Mouse (Mus musculus) forebrain, embryonic 16.5 days (tissue): ENCODE measurements around the gene 4930579F01Rik. TPM values are rescaled to one million over a fixed set of nuclear protein-coding genes. Genes with fewer than 3 reads are reported as not detected.

ENCODE experiments used
- ATAC-seq: fragments of 200-750 bp; cut with Nextera tagmentation; 2 replicates; pipeline ENCODE4 v1.8.0; 2017; ENCODE audit warnings: mild to moderate bottlenecking, moderate library complexity
- H3K27ac ChIP-seq: fragments of 300-500 bp; sonication (generic); 2 replicates; pipeline ENCODE4 v1.5.1; 2014; ENCODE audit warnings: low read length, control low read depth
- H3K27me3 ChIP-seq: fragments of 300-500 bp; sonication (generic); replicated peaks from 2 replicates; pipeline ENCODE4 v1.6.1; 2014; ENCODE audit warnings: low read length; ENCODE audit not compliant: control insufficient read depth, insufficient read depth
- H3K36me3 ChIP-seq: fragments of 300-500 bp; sonication (generic); 2 replicates; pipeline ENCODE4 v1.6.1; 2014; ENCODE audit not compliant: control insufficient read depth, insufficient read depth
- H3K4me1 ChIP-seq: fragments of 300-500 bp; sonication (generic); replicated peaks from 2 replicates; pipeline ENCODE4 v1.6.1; 2014; ENCODE audit warnings: low read length; ENCODE audit not compliant: control insufficient read depth, insufficient read depth
- H3K4me2 ChIP-seq: fragments of 300-500 bp; sonication (generic); 2 replicates; pipeline ENCODE4 v1.6.1; 2014; ENCODE audit warnings: mild to moderate bottlenecking, low read length, control low read depth
- H3K4me3 ChIP-seq: fragments of 300-500 bp; sonication (generic); replicated peaks from 2 replicates; pipeline ENCODE4 v1.5.1; 2014; ENCODE audit warnings: mild to moderate bottlenecking, low read length, control low read depth
- H3K9ac ChIP-seq: fragments of 300-500 bp; sonication (generic); replicated peaks from 2 replicates; pipeline ENCODE4 v1.6.1; 2014; ENCODE audit warnings: low read depth, low read length, control low read depth
- H3K9me3 ChIP-seq: fragments of 300-500 bp; sonication (generic); 2 replicates; pipeline ENCODE4 v1.6.1; 2016; ENCODE audit warnings: low read length; ENCODE audit not compliant: control insufficient read depth
- WGBS: fragments of 180-500 bp; shearing (Covaris S2); extraction: QIAGEN DNeasy Blood & Tissue Kit; methylation state at CpG from one replicate; pipeline ENCODE4 v1.1.7; 2014; 5-methylcytosine and 5-hydroxymethylcytosine counted together
- polyA plus RNA-seq: library from polyadenylated mRNA; unstranded; fragments of >200 nt; fragmentation: Nextera tagmentation; extraction: Ambion mirVana; gene quantifications from 2 replicates; pipeline ENCODE4 v1.2.1, GENCODE M21; 2015

4930579F01Rik gene
- polyA plus RNA-seq, 1 experiment from 2014 or later = not detected

- H3K4me1 ChIP-seq = no peaks in the 10 kb centered on the region
- H3K36me3 ChIP-seq = no peaks in the 10 kb centered on the region
- H3K4me2 ChIP-seq = peak overlapping the region; percentile 58
- ATAC-seq = peak; percentile 99
- no peak overlapping the region for H3K27ac ChIP-seq
- H3K9me3 ChIP-seq = no peaks in the 10 kb centered on the region
- 24% methylated on average over 20 of the region's 20 CpGs for WGBS
- H3K27me3 ChIP-seq = no peaks in the 10 kb centered on the region
- H3K4me3 ChIP-seq = peak overlapping the region; percentile 37
- peak overlapping the region; percentile 67 for H3K9ac ChIP-seq
Observed at GRCm38 (mm10) chr3:138197973-138198721, 4.5 kb upstream of the 4930579F01Rik start.

GRCm38 (mm10) chr3:138197556-138197955 lies 3.9 kb upstream of the 4930579F01Rik start:
- Histone ChIP-seq H3K36me3 (no peaks in the 10 kb centered on the region), H3K4me3 (no peak overlapping the region), H3K9ac (no peak overlapping the region), H3K9me3 (no peaks in the 10 kb centered on the region), H3K27me3 (no peaks in the 10 kb centered on the region), H3K27ac (no peak overlapping the region), H3K4me2 (no peak overlapping the region), H3K4me1 (no peaks in the 10 kb centered on the region)
- WGBS = 61% methylated on average over 9 of the region's 9 CpGs
- no peak for ATAC-seq

GRCm38 (mm10) chr3:138197093-138197492 lies 3.5 kb upstream of the 4930579F01Rik start:
- Histone ChIP-seq H3K36me3 (no peaks in the 10 kb centered on the region), H3K4me3 (no peak overlapping the region), H3K4me2 (no peak overlapping the region), H3K27me3 (no peaks in the 10 kb centered on the region), H3K4me1 (no peaks in the 10 kb centered on the region), H3K27ac (no peak overlapping the region), H3K9ac (no peak overlapping the region), H3K9me3 (no peaks in the 10 kb centered on the region)
- ATAC-seq = no peak
- 80% methylated on average over 14 of the region's 14 CpGs for WGBS

GRCm38 (mm10) chr3:138192260-138192659 lies 1.4 kb downstream of the 4930579F01Rik start:
- Histone ChIP-seq H3K36me3 (no peaks in the 10 kb centered on the region), H3K4me1 (no peaks in the 10 kb centered on the region), H3K27ac (no peak overlapping the region), H3K4me3 (no peak overlapping the region), H3K9ac (no peak overlapping the region), H3K27me3 (no peaks in the 10 kb centered on the region), H3K9me3 (no peaks in the 10 kb centered on the region), H3K4me2 (no peak overlapping the region)
- 90% methylated on average over 7 of the region's 7 CpGs for WGBS
- no peak for ATAC-seq

GRCm38 (mm10) chr3:138185995-138186930 lies 7.4 kb downstream of the 4930579F01Rik start:
- Histone ChIP-seq H3K36me3 (no peaks in the 10 kb centered on the region), H3K4me3 (no peak overlapping the region), H3K27ac (no peak overlapping the region), H3K4me1 (no peaks in the 10 kb centered on the region), H3K9me3 (no peaks in the 10 kb centered on the region), H3K4me2 (no peak overlapping the region), H3K27me3 (no peaks in the 10 kb centered on the region), H3K9ac (no peak overlapping the region)
- WGBS = 93% methylated on average over 26 of the region's 26 CpGs
- ATAC-seq = no peak

- H3K9me3 ChIP-seq = no peaks in the 10 kb centered on the region
- WGBS = 57% methylated on average over 4 of the region's 4 CpGs
- no peak for ATAC-seq
- H3K27ac ChIP-seq = no peak overlapping the region
- H3K4me3 ChIP-seq = no peak overlapping the region
- H3K4me2 ChIP-seq = no peak overlapping the region
- no peaks in the 10 kb centered on the region for H3K36me3 ChIP-seq
- H3K4me1 ChIP-seq = no peaks in the 10 kb centered on the region
- H3K27me3 ChIP-seq = no peaks in the 10 kb centered on the region
- no peak overlapping the region for H3K9ac ChIP-seq
Observed at GRCm38 (mm10) chr3:138185290-138185689, 8.3 kb downstream of the 4930579F01Rik start.

GRCm38 (mm10) chr3:138183371-138183770 lies 10.3 kb downstream of the 4930579F01Rik start:
- no peaks in the 10 kb centered on the region for H3K9me3 ChIP-seq
- H3K27ac ChIP-seq = no peak overlapping the region
- no peak overlapping the region for H3K4me2 ChIP-seq
- no peak overlapping the region for H3K9ac ChIP-seq
- whole genome bisulfite sequencing = 89% methylated on average over 7 of the region's 7 CpGs
- no peak for ATAC-seq
- no peaks in the 10 kb centered on the region for H3K27me3 ChIP-seq
- no peaks in the 10 kb centered on the region for H3K36me3 ChIP-seq
- no peaks in the 10 kb centered on the region for H3K4me1 ChIP-seq
- no peak overlapping the region for H3K4me3 ChIP-seq

- H3K4me3 ChIP-seq = no peak overlapping the region
- H3K4me2 ChIP-seq = no peak overlapping the region
- no peak for ATAC-seq
- no peak overlapping the region for H3K9ac ChIP-seq
- H3K27ac ChIP-seq = no peak overlapping the region
- H3K4me1 ChIP-seq = no peaks in the 10 kb centered on the region
- H3K36me3 ChIP-seq = no peaks in the 10 kb centered on the region
- WGBS = 94% methylated on average over 2 of the region's 2 CpGs
- no peaks in the 10 kb centered on the region for H3K9me3 ChIP-seq
- H3K27me3 ChIP-seq = no peaks in the 10 kb centered on the region
Observed at GRCm38 (mm10) chr3:138182019-138182418, 11.6 kb downstream of the 4930579F01Rik start.

GRCm38 (mm10) chr3:138175551-138175950 lies 18.1 kb downstream of the 4930579F01Rik start:
- Histone ChIP-seq H3K27me3 (no peaks in the 10 kb centered on the region), H3K4me2 (no peak overlapping the region), H3K4me1 (no peaks in the 10 kb centered on the region), H3K27ac (no peak overlapping the region), H3K9ac (no peak overlapping the region), H3K36me3 (no peaks in the 10 kb centered on the region), H3K4me3 (no peak overlapping the region), H3K9me3 (no peaks in the 10 kb centered on the region)
- ATAC-seq = no peak
- whole genome bisulfite sequencing = 93% methylated on average over 6 of the region's 6 CpGs
